11 mouse cellular contexts compared by ENCODE assay signal in genomic region chr6:28747931-28748670, GRCm38 (mm10).
A peak's percentile ranks its signal among the peaks of the same experiment; 100 is the strongest.
DNase-seq lines count a peak whose midpoint lies in the region; ATAC-seq and TF ChIP-seq lines count a peak whose summit lies in the region.
"Had no signal": no experiment of that assay in that cellular context is flagged by ENCODE, and none has a peak within 500 bp of the region (broad histone marks: within the 10 kb centered on the region; RNA-seq: fewer than 3 reads in every experiment).

No protein-coding gene starts in this region.

- TF ChIP-seq CTCF in hindbrain, postnatal 0 days (IDR thresholded peaks at IDR 0.05; ENCODE audit: low read depth) = no peak
- TF ChIP-seq CTCF in lung, postnatal 0 days (IDR thresholded peaks at IDR 0.05) = no peak

- H3K27me3 ChIP-seq in midbrain, embryonic 13.5 days = no peaks in the 10 kb centered on the region
- no peaks in the 10 kb centered on the region for H3K27me3 ChIP-seq in midbrain, embryonic 10.5 days (ENCODE audit: low read depth, poor library complexity, severe bottlenecking)
- H3K27me3 ChIP-seq in hindbrain, postnatal 0 days (ENCODE audit: insufficient read depth, low read length) = no peaks in the 10 kb centered on the region
- no peaks in the 10 kb centered on the region for H3K27me3 ChIP-seq in lung, postnatal 0 days (replicated peaks; ENCODE audit: insufficient read depth, low read length)
- H3K27me3 ChIP-seq: embryonic facial prominence, embryonic 15.5 days had no signal

- TF ChIP-seq EP300 in lung, postnatal 0 days (IDR thresholded peaks at IDR 0.05) = no peak

- H3K27ac ChIP-seq in midbrain, embryonic 13.5 days = no peak overlapping the region
- no peak overlapping the region for H3K27ac ChIP-seq in midbrain, embryonic 10.5 days (replicated peaks)
- H3K27ac ChIP-seq in hindbrain, postnatal 0 days = no peak overlapping the region; the same call in 1 of the 2 replicates
- H3K27ac ChIP-seq in lung, postnatal 0 days (ENCODE audit: low read length) = no peak overlapping the region
- H3K27ac ChIP-seq: embryonic facial prominence, embryonic 15.5 days; heart, embryonic 10.5 days; liver, embryonic 14.5 days had no signal

- ATAC-seq in midbrain, embryonic 13.5 days = 0 out of 2 replicates have a peak, but pooled peaks have one; percentile 27
- ATAC-seq in hindbrain, postnatal 0 days = peak; percentile 82
- ATAC-seq in lung, postnatal 0 days = peak; percentile 46

- no peak overlapping the region for H3K9ac ChIP-seq in midbrain, embryonic 13.5 days (replicated peaks)
- H3K9ac ChIP-seq in hindbrain, postnatal 0 days (replicated peaks; ENCODE audit: low read length) = no peak overlapping the region
- H3K9ac ChIP-seq in lung, postnatal 0 days (replicated peaks; ENCODE audit: low read depth) = no peak overlapping the region
- H3K9ac ChIP-seq: embryonic facial prominence, embryonic 15.5 days; liver, embryonic 14.5 days had no signal

- no peaks in the 10 kb centered on the region for H3K9me3 ChIP-seq in midbrain, embryonic 13.5 days
- H3K9me3 ChIP-seq in midbrain, embryonic 10.5 days (replicated peaks) = no peaks in the 10 kb centered on the region
- H3K9me3 ChIP-seq in hindbrain, postnatal 0 days (ENCODE audit: low read length) = no peaks in the 10 kb centered on the region
- no peaks in the 10 kb centered on the region for H3K9me3 ChIP-seq in lung, postnatal 0 days (ENCODE audit: low read length)
- H3K9me3 ChIP-seq: embryonic facial prominence, embryonic 15.5 days; heart, embryonic 10.5 days had no signal

- no peak overlapping the region for H3K4me2 ChIP-seq in midbrain, embryonic 13.5 days (replicated peaks)
- no peak overlapping the region for H3K4me2 ChIP-seq in hindbrain, postnatal 0 days (ENCODE audit: low read depth, low read length)
- no peak overlapping the region for H3K4me2 ChIP-seq in lung, postnatal 0 days (replicated peaks; ENCODE audit: low read depth, low read length)
- H3K4me2 ChIP-seq: embryonic facial prominence, embryonic 15.5 days had no signal

- no peak overlapping the region for H3K4me3 ChIP-seq in midbrain, embryonic 13.5 days (replicated peaks)
- H3K4me3 ChIP-seq in midbrain, embryonic 10.5 days = no peak overlapping the region
- H3K4me3 ChIP-seq in hindbrain, postnatal 0 days (ENCODE audit: low read length) = no peak overlapping the region
- H3K4me3 ChIP-seq in lung, postnatal 0 days (ENCODE audit: low read depth, low read length) = no peak overlapping the region
- H3K4me3 ChIP-seq: embryonic facial prominence, embryonic 15.5 days; heart, embryonic 10.5 days had no signal

- H3K4me1 ChIP-seq in midbrain, embryonic 13.5 days (replicated peaks) = peaks cover 29% of the 10 kb centered on the region
- peaks cover 23% of the 10 kb centered on the region for H3K4me1 ChIP-seq in midbrain, embryonic 10.5 days
- H3K4me1 ChIP-seq in hindbrain, postnatal 0 days (ENCODE audit: insufficient read depth, low read length) = peaks cover 24% of the 10 kb centered on the region
- H3K4me1 ChIP-seq in lung, postnatal 0 days (ENCODE audit: insufficient read depth, low read depth, low read length) = peaks cover 5% of the 10 kb centered on the region; the same call in 1 of the 2 replicates

- no peak for DNase-seq in midbrain, embryonic 10.5 days (ENCODE audit: low spot score)
- DNase-seq in cerebellum, adult 8-10 months = peak; percentile 82
- DNase-seq in hindbrain, postnatal 0 days (ENCODE audit: low spot score) = peak; percentile 59
- no peak for DNase-seq in lung, postnatal 0 days (ENCODE audit: low spot score)
- no peak for DNase-seq in left cerebral cortex, adult 11 months (ENCODE audit: low spot score)
- DNase-seq in gastrocnemius, adult 8-10 months (ENCODE audit: low spot score in 2 of 2) = no peak
- DNase-seq in frontal cortex, postnatal 10 days (ENCODE audit: low spot score in 2 of 2) = no peak

- H3K36me3 ChIP-seq in midbrain, embryonic 13.5 days = peaks cover 10% of the 10 kb centered on the region; the same call in 1 of the 2 replicates
- H3K36me3 ChIP-seq in midbrain, embryonic 10.5 days = peaks cover 21% of the 10 kb centered on the region
- H3K36me3 ChIP-seq in hindbrain, postnatal 0 days (ENCODE audit: insufficient read depth, low read length) = no peaks in the 10 kb centered on the region
- H3K36me3 ChIP-seq in lung, postnatal 0 days (ENCODE audit: insufficient read depth, low read length) = 0 out of 2 replicates have a peak, but pooled peaks cover 6% of the 10 kb centered on the region

- WGBS in midbrain, embryonic 13.5 days = 64% methylated on average over 14 of the region's 14 CpGs
- 68% methylated on average over 14 of the region's 14 CpGs for WGBS in midbrain, embryonic 10.5 days
- WGBS in hindbrain, postnatal 0 days = 62% methylated on average over 14 of the region's 14 CpGs
- 48% methylated on average over 14 of the region's 14 CpGs for WGBS in lung, postnatal 0 days

Comparison
In these comparisons a context has a peak if more than half of its experiments do, and no peak if none do; other contexts are left out.
1. ATAC-seq: peak in every context shown above with its lines; median percentile 82 in hindbrain, postnatal 0 days; 46 in lung, postnatal 0 days; 27 in midbrain, embryonic 13.5 days.
2. DNase-seq: peak in cerebellum, adult 8-10 months (single experiment) and hindbrain, postnatal 0 days (single experiment); none in midbrain, embryonic 10.5 days (single experiment), lung, postnatal 0 days (single experiment), left cerebral cortex, adult 11 months (single experiment), gastrocnemius, adult 8-10 months (0 of 2) and frontal cortex, postnatal 10 days (0 of 2).